Mouse (Mus musculus) heart, postnatal 0 days (tissue): ENCODE data around the gene Cnn2. TPM values are rescaled to one million over a fixed set of nuclear protein-coding genes. Genes with fewer than 3 reads are reported as not detected.

Source experiments
- ATAC-seq: fragments of 200-750 bp; cut with Nextera tagmentation; 2 replicates; pipeline ENCODE4 v1.8.0; 2017; ENCODE audit warnings: low read depth, moderate number of reproducible peaks, moderate library complexity; ENCODE audit not compliant: insufficient read depth
- DNase-seq: peaks from one replicate; pipeline ENCODE4 v3.0.0-alpha.2; 2016; ENCODE audit warnings: low spot score
- H3K27ac ChIP-seq: fragments of 300-500 bp; sonication (generic); 2 replicates; pipeline ENCODE4 v1.5.1; 2014; ENCODE audit warnings: low read depth, mild to moderate bottlenecking
- H3K27me3 ChIP-seq: fragments of 300-500 bp; sonication (generic); 2 replicates; pipeline ENCODE4 v1.6.1; 2014; ENCODE audit warnings: low read length, mixed read lengths; ENCODE audit not compliant: control insufficient read depth, insufficient read depth
- H3K36me3 ChIP-seq: fragments of 300-500 bp; sonication (generic); replicated peaks from 2 replicates; pipeline ENCODE4 v1.6.1; 2014; ENCODE audit warnings: low read length, mixed read lengths; ENCODE audit not compliant: control insufficient read depth, insufficient read depth
- H3K4me1 ChIP-seq: fragments of 300-500 bp; sonication (generic); 2 replicates; pipeline ENCODE4 v1.6.1; 2014; ENCODE audit warnings: antibody characterized with exemption; ENCODE audit not compliant: control insufficient read depth, insufficient read depth
- H3K4me2 ChIP-seq: fragments of 300-500 bp; sonication (generic); 2 replicates; pipeline ENCODE4 v1.6.1; 2014; ENCODE audit warnings: low read depth, mild to moderate bottlenecking, low read length, moderate library complexity
- H3K4me3 ChIP-seq: fragments of 300-500 bp; sonication (generic); 2 replicates; pipeline ENCODE4 v1.5.1; 2014; ENCODE audit warnings: low read depth, low read length
- H3K9ac ChIP-seq: fragments of 300-500 bp; sonication (generic); replicated peaks from 2 replicates; pipeline ENCODE4 v1.6.1; 2014; ENCODE audit warnings: low read depth, low read length, mixed read lengths
- H3K9me3 ChIP-seq: fragments of 300-500 bp; sonication (generic); replicated peaks from 2 replicates; pipeline ENCODE4 v1.6.1; 2016; ENCODE audit warnings: low read length; ENCODE audit not compliant: control insufficient read depth
- CTCF ChIP-seq: IDR thresholded peaks from 2 replicates; pipeline ENCODE4 v1.5.1; 2016; ENCODE audit warnings: antibody characterized with exemption, control low read depth, low read depth
- EP300 ChIP-seq: IDR thresholded peaks from 2 replicates; pipeline ENCODE4 v1.6.1; 2016; ENCODE audit warnings: antibody characterized with exemption, low read depth
- WGBS: fragments of 180-500 bp; shearing (Covaris S2); extraction: QIAGEN DNeasy Blood & Tissue Kit; methylation state at CpG from one replicate; pipeline ENCODE4 v1.1.7; 2014; 5-methylcytosine and 5-hydroxymethylcytosine counted together
- polyA plus RNA-seq: library from polyadenylated mRNA; unstranded; fragments of >200 nt; fragmentation: Nextera tagmentation; extraction: Ambion mirVana; gene quantifications from 2 replicates; pipeline ENCODE4 v1.2.1, GENCODE M21; 2015
- total RNA-seq: library from RNA; depleted of rRNA; stranded (reverse); fragments of >200 nt; gene quantifications from 2 replicates; pipeline ENCODE4 v1.2.3, GENCODE M21; 2014; ENCODE audit warnings: low replicate concordance

Gene Cnn2
- total and polyA plus RNA-seq, 2 experiments from 2014 or later: 142 to 149 TPM

DNA sequence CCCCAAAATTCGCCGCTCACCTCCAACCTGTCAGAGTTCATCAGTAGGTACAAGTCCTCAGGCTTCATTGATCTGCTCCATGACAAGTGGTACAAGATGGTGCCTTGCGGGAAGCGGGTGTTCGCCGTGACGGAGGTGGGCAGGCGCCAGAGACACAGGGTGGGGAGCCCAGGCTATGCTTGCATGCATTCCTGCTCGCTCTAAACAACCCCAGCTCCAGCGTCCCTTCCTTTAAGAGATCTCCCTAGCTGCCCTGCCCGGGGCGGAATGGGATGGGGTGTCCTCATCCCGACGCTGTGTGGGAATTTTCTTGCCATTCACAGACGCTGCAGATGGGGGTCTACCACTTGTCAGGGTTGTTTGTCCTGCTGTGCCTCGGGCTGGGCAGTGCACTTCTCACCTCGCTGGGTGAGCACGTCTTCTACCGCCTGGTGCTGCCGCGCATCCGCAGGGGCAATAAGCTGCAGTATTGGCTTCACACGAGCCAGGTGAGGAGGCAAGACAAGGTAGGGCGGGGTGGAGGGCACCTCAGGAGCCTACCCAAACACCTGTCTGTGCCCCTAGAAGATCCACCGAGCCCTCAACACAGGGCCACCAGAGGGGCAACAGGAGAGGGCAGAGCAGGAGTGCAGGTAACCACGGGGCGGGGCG is 12.2 kb upstream of the Cnn2 start:
- peaks cover 9% of the 10 kb centered on the region for H3K27me3 ChIP-seq
- H3K27ac ChIP-seq: no peak overlapping the region
- DNase-seq: no peak
- H3K36me3 ChIP-seq: peaks cover 50% of the 10 kb centered on the region
- H3K4me1 ChIP-seq: no peaks in the 10 kb centered on the region
- WGBS: 88% methylated on average over 28 of the region's 28 CpGs
- no peaks in the 10 kb centered on the region for H3K9me3 ChIP-seq
- no peak overlapping the region for H3K4me2 ChIP-seq
- no peak for TF ChIP-seq CTCF
- TF ChIP-seq EP300: no peak
- H3K9ac ChIP-seq: no peak overlapping the region
- ATAC-seq: no peak
- H3K4me3 ChIP-seq: no peak overlapping the region

DNA sequence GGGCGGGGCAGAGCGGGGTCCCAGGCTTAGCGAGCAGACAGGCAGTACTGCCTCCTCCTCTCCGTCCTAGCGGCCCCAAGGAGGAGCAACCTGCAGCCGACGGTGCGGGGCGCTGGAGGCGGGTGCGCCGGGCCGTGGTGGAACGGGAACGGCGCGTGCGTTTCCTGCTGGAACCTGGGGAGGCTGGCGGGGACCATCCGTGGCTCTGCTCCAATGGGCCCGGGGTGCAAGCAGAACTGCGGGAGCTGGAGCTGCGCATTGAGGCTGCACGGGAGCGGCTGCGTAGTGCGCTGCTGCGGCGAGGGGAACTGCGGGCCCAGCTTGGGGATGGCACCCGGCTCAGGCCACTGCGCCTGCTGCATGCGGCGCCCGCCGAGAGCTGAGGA is 11.7 kb upstream of the Cnn2 start:
- WGBS: 85% methylated on average over 34 of the region's 36 CpGs
- Histone ChIP-seq H3K4me2 (no peak overlapping the region), H3K9me3 (no peaks in the 10 kb centered on the region), H3K27ac (no peak overlapping the region), H3K4me3 (no peak overlapping the region), H3K36me3 (peaks cover 50% of the 10 kb centered on the region), H3K4me1 (no peaks in the 10 kb centered on the region), H3K27me3 (peaks cover 4% of the 10 kb centered on the region; the same call in 1 of the 2 replicates), H3K9ac (no peak overlapping the region)
- ATAC-seq: no peak
- no peak for DNase-seq
- TF ChIP-seq CTCF (no peak), EP300 (no peak)

DNA sequence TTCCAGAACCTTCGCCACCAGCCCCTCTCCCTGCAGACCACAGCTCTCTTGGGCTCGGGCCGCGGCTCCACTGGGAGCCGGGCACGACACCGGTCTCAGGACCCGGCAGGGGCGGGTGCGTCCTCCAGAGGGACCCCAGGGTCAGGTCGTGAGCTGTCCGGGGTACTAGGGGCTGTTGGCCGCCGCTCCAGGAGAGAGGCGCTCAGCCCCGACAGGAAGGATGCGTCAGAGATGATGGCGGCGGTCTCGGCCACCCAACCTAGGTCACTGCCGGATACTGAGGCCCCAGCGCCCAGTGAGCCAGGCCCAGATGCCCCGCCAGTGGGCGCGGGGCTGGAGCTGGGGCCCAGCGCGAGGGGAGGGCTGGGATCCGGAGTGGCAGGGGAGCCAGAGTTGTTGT is 11.1 kb upstream of the Cnn2 start:
- Histone ChIP-seq H3K27me3 (no peaks in the 10 kb centered on the region), H3K27ac (no peak overlapping the region), H3K4me2 (no peak overlapping the region), H3K9ac (no peak overlapping the region), H3K4me1 (peaks cover under 1% of the 10 kb centered on the region; the same call in 1 of the 2 replicates), H3K9me3 (no peaks in the 10 kb centered on the region), H3K36me3 (peaks cover 50% of the 10 kb centered on the region), H3K4me3 (no peak overlapping the region)
- 86% methylated on average over 27 of the region's 28 CpGs for WGBS
- ATAC-seq (no peak), DNase-seq (no peak)
- TF ChIP-seq CTCF (no peak), EP300 (no peak)

DNA sequence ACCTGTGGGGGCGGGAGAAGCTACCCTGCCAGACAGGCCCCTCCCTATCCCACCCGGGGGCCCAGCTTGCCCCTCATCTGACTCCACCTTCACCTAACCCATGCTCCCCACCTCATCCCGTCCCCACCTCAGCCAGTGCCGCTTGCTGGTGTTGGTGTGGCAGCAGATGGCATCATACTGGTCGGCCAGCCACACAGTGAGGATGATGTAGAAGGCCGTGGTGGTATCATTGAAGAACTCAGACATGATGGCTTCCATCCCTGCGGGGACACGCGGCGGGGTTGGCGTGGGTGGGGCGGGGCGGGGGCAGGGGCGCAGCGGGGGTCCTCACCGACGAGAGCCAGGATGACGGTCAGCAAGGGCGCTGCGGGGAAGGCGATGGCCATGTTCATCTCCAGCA is 10.3 kb upstream of the Cnn2 start:
- Histone ChIP-seq H3K4me2 (no peak overlapping the region), H3K27ac (no peak overlapping the region), H3K4me3 (no peak overlapping the region), H3K9me3 (no peaks in the 10 kb centered on the region), H3K27me3 (no peaks in the 10 kb centered on the region), H3K36me3 (peaks cover 50% of the 10 kb centered on the region), H3K9ac (no peak overlapping the region), H3K4me1 (peaks cover 8% of the 10 kb centered on the region)
- DNase-seq (no peak), ATAC-seq (no peak)
- 93% methylated on average over 17 of the region's 21 CpGs for WGBS
- TF ChIP-seq EP300 (no peak), CTCF (no peak)

DNA sequence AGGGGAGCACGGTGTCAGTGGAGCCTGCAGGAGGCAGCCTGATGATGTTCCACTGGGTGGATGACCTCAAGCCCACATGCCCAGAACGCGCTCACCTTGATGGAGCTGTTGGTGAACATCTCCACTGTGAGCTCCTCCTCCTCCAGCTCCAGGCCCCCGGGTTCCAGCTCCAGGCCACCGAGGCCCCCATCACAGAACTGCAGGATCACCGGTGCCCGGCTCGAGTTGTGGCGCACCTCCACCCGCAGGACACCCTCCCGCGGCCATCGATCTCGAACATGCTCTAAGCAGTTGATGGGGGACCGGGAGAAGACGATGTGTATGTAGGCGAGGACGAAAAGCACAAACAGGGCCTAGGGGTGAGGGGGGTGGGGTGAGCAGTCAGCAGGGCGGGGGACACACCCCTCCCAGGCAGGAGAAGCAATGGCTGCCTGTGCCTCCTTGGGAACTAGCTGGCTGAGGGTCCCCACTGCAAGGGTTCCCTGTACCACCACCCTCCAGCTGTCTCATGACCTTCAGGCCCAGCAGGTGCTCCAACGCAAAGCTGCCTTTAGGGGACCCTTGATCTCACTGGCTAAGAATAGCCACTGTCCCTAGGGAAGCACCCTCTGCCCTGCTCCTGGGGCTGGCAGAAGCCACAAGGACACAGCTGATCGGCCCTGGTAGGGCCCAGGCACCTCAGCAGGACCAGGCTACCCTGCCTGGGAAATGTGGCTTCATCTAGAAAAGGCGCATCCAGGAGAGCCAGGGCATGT is 8.8 kb upstream of the Cnn2 start:
- no peak for ATAC-seq
- H3K9me3 ChIP-seq: no peaks in the 10 kb centered on the region
- no peak for TF ChIP-seq CTCF
- no peak for TF ChIP-seq EP300
- H3K9ac ChIP-seq: no peak overlapping the region
- no peak overlapping the region for H3K4me3 ChIP-seq
- H3K27ac ChIP-seq: peak overlapping the region; percentile 33
- no peak overlapping the region for H3K4me2 ChIP-seq
- no peaks in the 10 kb centered on the region for H3K27me3 ChIP-seq
- H3K4me1 ChIP-seq: peaks cover 13% of the 10 kb centered on the region
- DNase-seq: no peak
- 85% methylated on average over 22 of the region's 22 CpGs for WGBS
- H3K36me3 ChIP-seq: peaks cover 46% of the 10 kb centered on the region
